Mouse (Mus musculus): Measurements from ENCODE around the gene Adm.
"Not testable (repeated sequence)": the region's sequence is repeated elsewhere in the genome, so short reads cannot be mapped to it uniquely, and the experiment has no call there.

Gene Adm

DNA sequence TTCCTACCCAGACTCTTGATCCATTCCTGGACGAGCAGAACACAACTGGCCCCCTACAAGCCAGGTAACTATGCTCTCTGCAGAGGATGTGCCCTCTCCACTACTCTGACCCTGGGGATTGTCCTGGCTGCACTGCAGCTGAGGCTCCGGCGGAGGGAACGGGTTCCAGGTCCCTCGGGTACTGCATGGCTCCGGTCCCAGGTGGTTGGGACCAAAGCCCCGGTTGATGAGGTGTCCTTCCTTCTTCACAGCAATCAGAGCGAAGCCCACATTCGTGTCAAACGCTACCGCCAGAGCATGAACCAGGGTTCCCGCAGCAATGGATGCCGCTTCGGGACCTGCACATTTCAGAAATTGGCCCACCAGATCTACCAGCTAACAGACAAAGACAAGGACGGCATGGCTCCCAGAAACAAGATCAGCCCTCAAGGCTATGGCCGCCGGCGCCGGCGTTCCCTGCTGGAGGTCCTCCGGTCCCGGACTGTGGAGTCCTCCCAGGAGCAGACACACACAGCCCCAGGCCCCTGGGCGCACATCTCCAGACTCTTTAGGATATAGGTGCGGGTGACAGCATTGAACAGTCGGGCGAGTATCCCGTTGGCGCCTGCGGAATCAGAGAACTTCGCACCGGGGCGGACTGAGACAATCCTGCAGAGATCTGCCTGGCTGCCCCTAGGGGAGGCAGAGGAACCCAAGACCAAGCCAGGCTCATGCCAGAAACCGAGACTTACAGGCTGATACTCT is 1.3 kb downstream of the Adm start:
- peak; percentile 21 for DNase-seq (ENCODE audit: low read depth)

GRCm38 (mm10) chr7:110629892-110630666 is 2.6 kb downstream of the Adm start:
- peak; percentile 86 for DNase-seq (ENCODE audit: low read depth)

DNA sequence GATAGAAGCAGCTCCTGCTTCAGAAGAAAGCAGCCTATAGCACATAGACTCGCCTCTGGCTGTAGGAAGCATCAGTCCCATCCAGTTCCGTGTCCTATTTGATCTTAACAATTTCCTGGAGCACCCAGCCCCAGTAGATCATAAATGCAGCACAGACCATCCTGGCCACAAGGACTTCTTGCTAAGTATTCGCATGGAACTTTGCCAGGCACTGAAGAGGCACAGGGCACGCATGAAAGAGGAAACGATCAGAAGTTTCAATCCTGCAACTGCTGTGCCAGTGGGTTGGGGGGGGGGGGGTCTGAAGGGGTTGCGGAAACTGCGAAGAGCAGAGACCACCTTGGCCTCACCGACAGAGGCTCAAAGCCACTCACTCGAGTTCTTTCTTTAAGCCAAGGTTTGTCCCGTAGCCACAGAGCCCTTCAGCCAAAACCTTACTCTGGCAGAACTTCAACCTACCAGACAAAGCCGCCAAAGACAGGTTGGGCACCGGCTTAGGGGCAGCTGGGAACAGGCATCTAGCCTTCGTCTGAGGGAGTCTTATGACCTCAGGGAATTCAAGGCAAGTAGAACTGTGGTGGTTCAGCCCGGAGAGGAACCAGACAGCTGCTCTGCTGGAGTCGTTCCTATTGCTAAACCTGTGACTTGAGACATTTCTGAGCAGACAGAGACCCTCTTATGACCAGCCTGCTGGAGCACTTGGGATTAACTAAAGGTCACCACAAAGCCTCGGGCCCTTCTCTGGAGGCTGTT is 3.9 kb downstream of the Adm start:
- DNase-seq (ENCODE audit: low read depth) = no peak

DNA sequence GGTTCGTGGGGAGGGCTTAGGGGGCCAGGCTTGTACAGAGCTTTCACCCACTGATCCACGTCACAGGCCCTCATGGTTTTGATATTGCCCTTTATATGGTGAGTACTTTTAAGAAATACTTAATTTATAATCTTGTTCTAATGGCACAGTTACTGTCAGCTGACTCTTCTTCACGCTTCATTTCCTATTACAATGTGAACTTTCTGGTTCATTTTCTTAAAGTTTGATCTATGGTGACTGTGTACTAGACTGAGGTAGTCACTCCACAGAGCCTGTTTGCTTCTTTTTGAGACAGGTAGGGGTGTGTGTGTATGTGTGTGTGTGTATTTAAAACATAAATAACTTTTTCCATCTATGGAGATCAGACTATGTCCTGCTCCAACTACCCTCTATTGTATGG is 8.5 kb downstream of the Adm start:
- no peak for DNase-seq (ENCODE audit: low read depth)

- DNase-seq (ENCODE audit: low read depth) = no peak
These were observed 9.1 kb downstream of the Adm start for GRCm38 (mm10) chr7:110636559-110636958.

DNA sequence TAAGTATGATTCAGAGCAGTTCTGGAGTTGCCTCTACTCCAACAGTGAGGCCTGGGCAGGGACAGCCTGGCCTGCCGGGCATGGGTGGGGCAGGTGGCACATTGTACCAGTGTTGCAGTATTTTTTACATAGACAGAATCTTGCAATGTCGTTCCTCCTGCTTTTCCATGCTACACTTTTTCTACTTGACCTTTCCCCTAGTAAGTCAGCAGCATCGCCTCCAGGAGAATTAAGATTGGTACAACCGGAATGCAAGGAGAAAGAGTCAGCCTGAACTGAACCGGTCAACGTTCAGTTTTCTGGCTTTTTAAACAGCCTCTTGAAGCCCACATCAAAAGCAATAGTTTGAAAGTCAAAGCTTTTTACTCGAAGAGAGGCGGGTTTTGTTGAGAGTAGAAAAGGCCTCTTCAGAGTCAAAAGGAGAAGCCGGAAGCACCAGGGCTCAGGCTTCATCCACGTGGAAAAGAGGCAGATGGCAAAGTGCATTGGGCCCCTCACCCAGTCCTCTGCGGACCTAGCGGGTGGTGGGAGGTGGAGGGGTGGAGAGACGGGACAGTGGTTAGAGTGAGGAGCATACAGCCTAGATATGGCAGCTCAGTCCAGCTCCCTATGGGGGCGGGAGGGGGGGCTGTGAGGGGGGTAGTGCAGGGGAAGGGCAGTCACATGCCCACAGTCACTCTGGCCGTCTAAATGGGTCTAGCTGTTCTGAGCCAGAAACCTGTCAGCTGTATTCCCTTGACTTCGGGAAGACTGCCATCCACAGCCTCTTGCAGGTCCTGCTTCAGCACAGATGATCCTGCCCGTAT is 11.0 kb downstream of the Adm start:
- no peak for DNase-seq (ENCODE audit: low read depth)

- no peak for DNase-seq (ENCODE audit: low read depth)
These were observed 11.9 kb downstream of the Adm start for GRCm38 (mm10) chr7:110639291-110639915.

GRCm38 (mm10) chr7:110639958-110640357 is 12.5 kb downstream of the Adm start:
- not testable (repeated sequence) for DNase-seq (ENCODE audit: low read depth)

GRCm38 (mm10) chr7:110645311-110645710 is 17.9 kb downstream of the Adm start:
- peak; percentile 65 for DNase-seq (ENCODE audit: low read depth)

DNA sequence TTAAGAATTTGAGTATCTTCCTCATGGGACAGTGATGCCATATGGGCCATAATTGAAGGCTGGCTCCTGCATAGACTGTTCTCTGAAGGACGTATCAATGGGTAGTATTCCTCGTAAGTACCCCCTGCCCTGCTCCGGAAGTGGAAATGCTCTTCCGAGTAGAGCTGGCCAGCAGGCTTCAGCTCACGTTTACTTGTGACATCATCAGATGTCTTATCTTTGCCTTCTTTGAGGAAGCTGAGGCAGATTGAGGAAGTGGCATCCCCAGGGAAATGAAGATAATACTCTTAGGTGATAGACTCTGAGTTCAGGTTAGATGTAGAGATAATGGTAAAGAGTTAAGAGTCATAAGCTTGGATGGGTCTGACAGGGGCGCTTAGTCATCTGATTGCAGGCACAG is 18.4 kb downstream of the Adm start:
- DNase-seq (ENCODE audit: low read depth) = no peak

- no peak for DNase-seq (ENCODE audit: low read depth)
These were observed 19.3 kb downstream of the Adm start for GRCm38 (mm10) chr7:110646611-110647407.

- no peak for DNase-seq (ENCODE audit: low read depth)
These were observed 20.3 kb downstream of the Adm start for GRCm38 (mm10) chr7:110647559-110648454.

DNA sequence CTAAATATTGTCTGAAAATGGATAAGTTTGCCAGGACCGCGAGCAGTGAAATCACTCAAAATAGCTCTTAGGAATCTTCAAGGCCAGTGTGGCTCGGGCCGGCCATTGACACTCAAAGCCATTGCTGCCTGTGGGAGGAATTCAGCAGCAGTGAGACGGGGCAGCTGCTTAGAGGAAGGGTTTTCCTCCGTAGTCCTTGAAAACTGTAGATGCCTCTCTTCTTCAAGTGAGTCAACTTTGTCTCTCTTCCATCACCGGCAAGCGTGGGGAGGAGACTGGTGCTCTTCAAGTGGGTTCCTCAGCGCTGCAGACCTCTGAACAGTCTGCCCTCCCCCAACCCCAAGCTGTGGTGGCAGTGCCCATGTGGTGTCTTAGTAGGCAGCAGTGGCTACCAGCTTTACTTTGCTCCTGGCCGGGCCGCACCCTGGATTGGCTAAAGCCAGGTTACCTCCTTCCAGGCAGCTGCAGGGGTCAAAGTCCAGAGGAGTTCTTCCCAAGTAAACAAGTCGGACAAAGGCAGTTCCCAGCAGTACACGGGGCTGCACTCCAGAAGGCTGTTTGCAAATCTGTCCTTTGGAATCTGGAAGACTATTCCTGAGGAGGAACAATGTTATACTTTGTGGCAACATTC is 21.1 kb downstream of the Adm start:
- DNase-seq (ENCODE audit: low read depth) = no peak

DNA sequence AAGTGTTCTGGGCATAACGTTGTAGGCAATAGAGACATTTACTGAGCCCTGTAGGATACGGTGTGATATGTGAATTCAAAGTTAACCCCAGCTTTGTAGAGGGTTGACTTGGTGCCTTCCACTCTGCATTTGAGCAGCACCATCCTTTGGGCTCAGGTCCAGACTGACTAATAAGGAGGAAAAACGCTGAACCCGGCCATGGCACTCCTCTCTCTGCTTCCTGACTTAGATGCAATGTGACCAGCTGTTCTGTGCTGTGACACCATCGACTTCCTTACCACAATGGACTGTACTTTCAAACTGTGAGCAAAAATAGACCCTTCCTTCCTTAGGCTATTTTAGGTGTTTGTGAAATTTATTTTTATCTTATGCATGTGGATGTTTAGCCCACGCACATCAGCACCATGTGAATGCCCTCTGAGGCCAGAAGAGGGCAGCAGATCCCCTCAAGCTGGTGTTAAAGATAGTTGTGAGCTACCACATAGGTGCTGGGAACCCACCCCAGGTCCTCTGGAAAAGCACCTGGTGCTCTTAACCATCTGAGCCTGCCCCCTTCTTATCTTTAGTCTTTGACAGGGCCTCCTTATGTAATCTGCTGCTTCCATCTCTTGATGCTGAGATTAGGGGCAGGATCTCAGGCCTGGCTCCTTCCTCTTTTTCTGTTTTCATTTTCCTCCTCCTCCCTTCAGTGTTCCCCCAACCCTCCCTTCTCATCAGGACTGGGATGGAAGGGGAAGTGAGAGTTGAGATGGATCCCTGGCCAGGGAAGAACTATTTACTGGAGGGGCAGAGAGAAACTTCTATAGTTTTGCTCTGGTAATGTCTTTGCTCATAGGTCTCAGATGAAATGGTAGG is 21.9 kb downstream of the Adm start:
- DNase-seq (ENCODE audit: low read depth) = no peak

GRCm38 (mm10) chr7:110650491-110650890 is 23.0 kb downstream of the Adm start:
- DNase-seq (ENCODE audit: low read depth) = no peak

- DNase-seq (ENCODE audit: low read depth) = no peak
These were observed 23.6 kb downstream of the Adm start for GRCm38 (mm10) chr7:110651091-110651490.

DNA sequence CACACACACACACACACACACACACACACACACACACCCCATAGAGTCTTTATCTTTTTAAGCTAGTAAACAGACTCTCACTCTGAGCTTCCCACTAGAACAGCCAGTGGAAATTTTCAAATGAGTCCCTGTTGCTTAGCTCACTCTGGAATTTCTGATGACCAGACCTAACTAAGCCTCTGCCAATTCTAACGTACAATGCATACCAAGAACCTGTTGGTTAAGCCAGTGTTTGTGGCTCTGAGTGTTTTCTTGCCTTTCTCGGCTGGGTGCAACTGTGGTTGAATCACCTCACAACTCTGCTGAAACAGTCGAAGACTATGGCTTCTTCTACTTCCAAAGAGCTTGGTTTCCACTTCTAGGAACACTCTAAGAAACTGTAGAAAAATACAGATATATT is 27.8 kb downstream of the Adm start:
- no peak for DNase-seq (ENCODE audit: low read depth)

DNA sequence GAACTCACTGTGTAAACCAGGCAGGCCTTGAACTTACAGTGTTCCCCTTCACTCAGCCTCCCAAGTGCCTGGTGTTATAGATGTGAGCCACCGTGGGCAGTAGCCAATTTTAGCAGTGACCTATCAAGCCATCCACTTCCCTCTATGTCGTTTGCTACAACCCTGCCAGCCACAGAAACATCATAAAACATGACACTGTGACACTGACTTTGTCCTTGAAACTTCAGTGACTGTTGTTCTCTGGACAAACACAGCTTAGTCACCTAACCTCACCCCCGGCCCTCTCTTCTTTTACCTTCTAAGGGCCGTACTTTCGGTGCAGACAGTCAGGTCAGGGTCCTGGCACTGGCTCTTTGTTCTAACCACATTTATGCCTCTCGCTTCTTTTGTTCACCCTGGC is 28.5 kb downstream of the Adm start:
- no peak for DNase-seq (ENCODE audit: low read depth)
